Mouse (Mus musculus): ENCODE results near the gene Brd9. TPM values are rescaled to one million over a fixed set of nuclear protein-coding genes. Genes with fewer than 3 reads are reported as not detected.

The Brd9 gene
- 10 to 100 TPM; 23.3 to 24.8 TPM for total RNA-seq (2021)
- long read RNA-seq, experiment 1, transcript Brd9-206 (16 exons, 2,430 nt), result minor isoform, 9 of 51 reads
- long read RNA-seq, experiment 1, transcript Brd9-201 (16 exons, 2,407 nt), result major isoform, 26 of 51 reads
- long read RNA-seq, experiment 1, partial matches to known transcripts, result 3 of 51 reads
- long read RNA-seq, experiment 1, other reads (novel, unspliced or antisense), result 13 of 51 reads
- long read RNA-seq, experiment 2, transcript Brd9-201 (16 exons, 2,407 nt), result major isoform, 20 of 45 reads
- long read RNA-seq, experiment 2, transcript Brd9-206 (16 exons, 2,430 nt), result minor isoform, 6 of 45 reads
- long read RNA-seq, experiment 2, partial matches to known transcripts, result 4 of 45 reads
- long read RNA-seq, experiment 2, other reads (novel, unspliced or antisense), result 15 of 45 reads

DNA sequence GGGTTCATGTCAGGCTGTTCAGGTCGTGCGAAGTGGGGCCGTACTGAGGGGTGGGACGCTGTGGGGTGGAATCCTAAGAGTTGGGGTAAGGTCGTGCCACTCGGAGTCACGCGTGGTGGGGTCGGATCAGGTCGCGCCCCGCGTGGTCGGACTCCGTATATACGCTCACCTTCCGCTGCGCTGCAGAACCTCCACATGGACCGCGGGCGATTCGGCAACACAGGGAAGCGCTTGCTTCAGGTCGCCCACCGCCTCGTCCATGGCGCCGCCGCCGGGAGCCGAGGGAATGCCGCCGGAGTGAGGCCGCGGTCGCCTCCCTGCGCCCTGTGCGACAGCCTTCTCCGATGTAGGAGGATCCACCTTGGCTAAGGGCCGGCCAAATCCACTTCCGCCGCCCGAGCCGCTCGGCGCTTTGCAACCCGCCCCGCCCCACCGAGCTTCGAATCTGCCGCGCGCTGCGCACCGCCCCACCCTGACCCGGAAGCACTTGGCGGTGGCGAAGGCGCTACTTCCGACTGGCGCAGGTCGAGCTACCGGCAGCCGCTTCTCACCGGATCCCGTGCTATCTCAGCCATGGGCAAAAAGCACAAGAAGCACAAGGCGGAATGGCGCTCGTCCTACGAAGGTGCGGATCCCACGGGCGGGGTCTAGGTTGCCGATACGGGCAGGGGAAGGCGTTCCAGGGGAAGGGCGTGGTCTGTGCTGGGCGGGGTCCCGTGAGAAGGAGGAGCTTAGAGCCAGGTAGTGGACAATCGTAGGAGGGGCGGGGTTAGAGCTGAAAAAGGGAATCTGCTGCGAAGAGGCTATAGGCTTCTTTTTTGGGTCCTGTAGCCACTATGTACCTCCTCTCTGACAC is at the start of gene Brd9, which contains the start of gene Trip13:
TSS of gene Brd9 (plus strand) at position 491 of the 856 bp plus-strand sequence.
TSS of gene Trip13 (minus strand) at position 464 of the 856 bp plus-strand sequence.
- intact Hi-C loops (cut with DNase I), result no loop called here
- peak; percentile 94 to 96 for DNase-seq

- intact Hi-C loops (cut with DNase I), result no loop called here
- no peak for DNase-seq
Measured at GRCm38 (mm10) chr13:73892493-73893178, 45.0 kb upstream of the Brd9 start.

GRCm38 (mm10) chr13:73897561-73897960 is 40.0 kb upstream of the Brd9 start:
- intact Hi-C loops (cut with DNase I), result no loop called here
- no peak for DNase-seq

- no peak for DNase-seq
- intact Hi-C loops (cut with DNase I), result loop anchor here (1.0 to 10.0 kb wide), 4 partner anchors 76 to 395 kb away; no protein-coding TSS in a partner anchor
Measured at GRCm38 (mm10) chr13:73907136-73907535, 30.5 kb upstream of the Brd9 start.

DNA sequence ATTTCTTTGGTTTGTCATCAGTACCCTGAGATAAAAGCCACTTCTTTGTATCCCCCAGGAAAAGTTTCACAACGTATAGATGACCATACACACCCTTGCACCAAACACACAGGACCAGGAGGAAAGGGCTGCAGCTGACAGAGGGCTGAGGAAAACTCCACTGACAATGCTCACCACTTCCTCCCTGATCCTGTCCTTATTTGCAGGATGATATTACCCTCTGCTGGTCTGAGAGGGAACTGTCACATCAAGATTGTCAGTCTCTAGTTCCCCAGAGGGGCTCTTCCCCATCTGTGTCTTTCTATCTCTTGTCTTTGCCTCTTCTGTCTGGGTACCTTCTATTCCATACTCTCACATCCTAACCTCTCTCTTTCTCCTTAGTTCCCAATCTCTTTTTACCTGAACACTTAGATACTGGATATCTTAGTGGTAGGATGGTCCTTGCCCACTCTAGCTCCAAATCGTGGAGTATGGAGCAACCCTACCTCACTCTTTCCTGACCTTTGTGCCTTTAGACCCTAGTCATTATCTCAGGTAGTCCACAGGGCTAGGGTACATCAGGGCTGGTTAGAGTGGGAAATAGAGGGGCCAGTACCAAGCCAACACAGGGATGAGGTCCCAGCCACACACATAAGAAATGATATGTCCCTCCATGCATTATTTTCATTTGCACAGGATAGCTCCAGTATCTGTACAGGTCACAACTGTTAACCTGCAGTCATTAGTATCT is 29.8 kb upstream of the Brd9 start:
- peak; percentile 38 to 68 for DNase-seq
- intact Hi-C loops (cut with DNase I), result loop anchor here (1.0 to 10.0 kb wide), 4 partner anchors 77 to 396 kb away; no protein-coding TSS in a partner anchor

DNA sequence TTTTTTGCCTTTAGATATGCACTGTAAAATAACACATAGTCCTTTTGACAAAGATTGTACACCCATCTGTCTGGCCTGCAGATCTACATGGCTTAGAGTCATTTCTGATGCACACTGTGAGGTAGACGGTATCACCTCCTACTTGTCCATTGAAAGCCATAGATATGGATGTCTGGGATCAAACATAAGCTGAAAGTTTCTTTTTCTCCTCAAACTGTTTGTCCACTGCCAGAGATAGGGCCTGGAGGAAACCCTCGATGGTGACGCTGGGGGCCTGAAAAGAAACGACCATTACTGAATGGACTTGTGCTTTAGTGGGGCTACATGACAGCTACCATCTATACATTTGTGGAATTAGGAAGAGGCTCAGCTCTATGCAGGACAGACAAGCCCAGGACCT is 24.5 kb upstream of the Brd9 start:
- intact Hi-C loops (cut with DNase I), result no loop called here
- no peak for DNase-seq

GRCm38 (mm10) chr13:73932201-73932600 is 5.4 kb upstream of the Brd9 start:
- no peak for DNase-seq
- intact Hi-C loops (cut with DNase I), result no loop called here

GRCm38 (mm10) chr13:73936938-73937320 is 682 bp upstream of the Brd9 start:
- intact Hi-C loops (cut with DNase I), result no loop called here
- DNase-seq, result no peak

DNA sequence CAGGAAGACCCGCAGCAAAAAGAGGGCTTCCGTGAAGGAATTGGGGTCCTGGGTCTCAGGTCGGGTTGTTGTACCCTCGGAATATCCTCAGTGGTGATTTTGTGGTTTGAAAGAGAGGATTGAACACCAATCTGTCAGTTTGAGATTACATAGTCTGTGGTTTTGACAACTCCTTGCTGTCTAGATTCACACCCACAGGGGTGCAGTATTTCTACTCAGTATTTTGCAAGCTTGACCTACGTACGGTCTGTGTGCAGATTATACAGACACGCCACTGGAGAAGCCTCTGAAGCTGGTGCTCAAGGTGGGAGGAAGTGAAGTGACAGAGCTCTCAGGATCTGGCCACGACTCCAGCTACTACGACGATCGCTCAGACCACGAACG is 558 bp downstream of the Brd9 start:
- no peak for DNase-seq
- intact Hi-C loops (cut with DNase I), result no loop called here

DNA sequence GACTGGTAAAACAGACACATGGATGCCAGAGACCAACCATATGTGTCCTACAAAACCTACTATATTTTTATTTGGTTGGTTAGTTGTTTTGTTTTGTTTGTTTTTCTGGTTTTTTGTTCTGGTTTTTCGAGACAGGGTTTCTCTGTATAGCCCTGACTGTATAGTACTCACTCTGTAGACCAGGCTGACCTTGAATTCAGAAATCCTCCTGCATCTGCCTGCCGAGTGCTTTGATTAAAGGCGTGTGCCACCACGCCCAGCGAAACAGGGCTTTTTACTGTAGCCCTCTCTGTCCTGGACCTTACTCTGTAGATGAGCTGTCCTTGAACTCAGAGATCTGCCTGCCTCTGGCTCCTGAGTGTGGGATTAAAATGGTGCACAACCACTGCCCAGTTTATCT is 1.5 kb downstream of the Brd9 start:
- intact Hi-C loops (cut with DNase I), result no loop called here
- DNase-seq, result no peak

DNA sequence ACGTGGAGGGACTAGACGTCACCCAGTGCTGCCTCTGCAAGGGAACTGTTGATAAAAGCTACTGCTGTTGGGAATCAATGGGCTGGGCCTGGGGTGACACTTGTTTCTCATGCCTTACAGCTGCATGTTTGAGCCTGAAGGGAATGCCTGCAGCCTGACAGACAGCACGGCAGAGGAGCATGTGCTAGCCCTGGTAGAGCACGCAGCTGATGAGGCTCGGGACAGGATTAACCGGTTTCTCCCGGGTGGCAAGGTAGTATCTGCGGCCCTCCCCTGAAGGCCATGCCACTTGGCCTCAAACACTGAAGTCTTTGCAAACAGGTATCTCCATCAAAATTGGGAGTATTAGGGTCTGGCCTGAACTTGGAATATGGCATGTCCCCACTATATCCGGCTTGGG is 7.0 kb downstream of the Brd9 start:
- intact Hi-C loops (cut with DNase I), result no loop called here
- no peak for DNase-seq

DNA sequence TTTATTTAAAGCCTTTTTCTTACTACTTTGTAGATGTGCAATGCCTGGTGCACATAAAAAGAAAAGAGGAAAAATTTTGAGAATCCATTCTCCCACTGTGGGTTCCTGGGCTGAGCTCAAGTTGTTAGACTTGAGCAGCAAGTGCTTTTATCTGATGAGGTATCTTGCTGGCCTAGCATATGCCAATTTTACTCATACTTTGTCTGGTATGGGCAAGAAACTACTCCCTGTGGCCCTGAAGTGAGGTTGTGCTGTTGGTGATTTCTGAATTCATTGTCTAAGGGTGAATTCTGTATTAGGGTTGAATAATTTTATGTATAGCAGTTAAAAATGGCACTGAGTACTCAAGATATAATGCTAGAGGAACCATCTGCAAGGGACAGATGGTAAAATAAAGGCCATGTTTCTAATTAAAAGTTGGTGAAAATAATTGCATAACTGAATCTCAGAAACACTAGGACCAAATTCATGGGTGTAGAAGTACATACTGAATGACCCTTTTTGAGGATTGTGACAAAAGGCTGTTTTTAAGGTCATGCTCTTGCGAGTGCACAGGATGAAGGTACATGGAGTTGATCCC is 16.0 kb downstream of the Brd9 start:
- intact Hi-C loops (cut with DNase I), result no loop called here
- DNase-seq, result no peak

DNA sequence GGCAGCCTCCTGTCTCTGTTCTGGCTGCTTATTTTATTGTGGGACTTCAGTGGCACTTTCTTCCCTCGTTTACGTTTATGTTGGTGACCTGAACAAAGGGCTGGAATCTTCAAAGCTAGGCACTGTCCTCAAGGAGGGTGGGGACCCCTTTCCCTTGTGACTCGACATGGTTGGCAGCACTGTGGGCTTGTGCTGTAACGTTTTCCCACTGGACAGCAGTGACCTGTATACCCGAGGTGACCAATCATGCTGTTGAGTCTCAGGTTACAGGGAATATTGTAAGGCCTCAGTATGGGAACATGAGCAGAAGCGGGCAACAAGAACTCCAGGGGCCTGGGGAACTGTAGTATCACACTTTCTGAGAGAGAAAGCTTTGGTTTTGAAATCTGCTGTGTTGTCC is 17.1 kb downstream of the Brd9 start:
- no peak for DNase-seq
- intact Hi-C loops (cut with DNase I), result no loop called here

- intact Hi-C loops (cut with DNase I), result no loop called here
Measured at GRCm38 (mm10) chr13:73955531-73955930, 17.9 kb downstream of the Brd9 start.

DNA sequence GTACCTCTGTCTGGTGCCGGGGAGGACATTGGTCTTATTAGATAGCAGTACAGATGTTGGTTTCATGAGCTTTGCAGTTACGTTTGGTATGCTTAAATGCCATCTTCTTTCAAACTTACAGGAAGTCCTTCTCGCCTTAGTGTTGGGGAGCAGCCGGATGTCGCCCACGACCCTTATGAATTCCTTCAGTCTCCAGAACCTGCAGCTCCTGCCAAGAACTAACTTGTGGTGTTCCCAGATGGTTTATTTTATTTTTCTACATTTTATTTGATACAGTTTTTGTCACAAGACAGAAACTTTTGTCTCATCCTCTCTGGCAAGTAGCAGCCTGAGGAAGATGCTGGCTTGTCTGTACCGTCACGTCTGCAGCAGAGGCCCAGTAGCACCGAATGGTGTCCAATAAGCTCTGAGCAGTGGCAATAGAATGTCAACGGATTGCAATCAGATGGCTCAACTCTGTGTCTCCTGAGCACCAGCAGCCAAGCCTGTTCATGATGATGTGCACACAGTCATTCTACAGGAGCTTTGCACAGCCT is 22.6 kb downstream of the Brd9 start:
- DNase-seq, result no peak
- intact Hi-C loops (cut with DNase I), result loop anchor here (10.0 kb wide), 1 partner anchor 215 kb away; no protein-coding TSS in a partner anchor

More at GRCm38 (mm10) chr13:73955531-73955930, 17.9 kb downstream of the Brd9 start:
- no peak for DNase-seq

DNA sequence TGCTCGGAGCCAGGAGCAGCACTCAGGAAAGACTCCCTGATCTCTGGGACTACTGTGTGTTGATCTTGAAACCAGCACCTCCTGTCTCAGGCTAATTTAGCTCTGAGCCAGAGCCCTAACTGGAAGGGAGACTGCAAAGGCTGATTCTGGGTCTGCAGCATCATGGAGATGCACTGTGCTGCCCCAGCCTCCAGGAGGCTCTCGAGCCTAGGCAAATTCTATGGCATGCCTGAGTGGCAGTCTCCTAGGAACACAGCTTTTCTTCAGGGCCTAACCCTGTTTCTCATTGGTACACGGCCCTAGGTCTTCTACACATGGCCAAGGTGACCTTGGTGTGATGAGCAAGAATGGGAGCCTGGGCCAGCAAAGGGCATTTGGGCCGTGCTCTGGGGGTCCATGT is 23.6 kb downstream of the Brd9 start:
- no peak for DNase-seq
- intact Hi-C loops (cut with DNase I), result loop anchor here (10.0 kb wide), 1 partner anchor 214 kb away; no protein-coding TSS in a partner anchor

GRCm38 (mm10) chr13:73963551-73963950 is 25.9 kb downstream of the Brd9 start, which contains the start of gene Zdhhc11:
Gene Zdhhc11, plus strand, starts transcription at chr13:73963851.
- no peak for DNase-seq
- intact Hi-C loops (cut with DNase I), result loop anchor here (10.0 kb wide), 1 partner anchor 211 kb away; no protein-coding TSS in a partner anchor

DNA sequence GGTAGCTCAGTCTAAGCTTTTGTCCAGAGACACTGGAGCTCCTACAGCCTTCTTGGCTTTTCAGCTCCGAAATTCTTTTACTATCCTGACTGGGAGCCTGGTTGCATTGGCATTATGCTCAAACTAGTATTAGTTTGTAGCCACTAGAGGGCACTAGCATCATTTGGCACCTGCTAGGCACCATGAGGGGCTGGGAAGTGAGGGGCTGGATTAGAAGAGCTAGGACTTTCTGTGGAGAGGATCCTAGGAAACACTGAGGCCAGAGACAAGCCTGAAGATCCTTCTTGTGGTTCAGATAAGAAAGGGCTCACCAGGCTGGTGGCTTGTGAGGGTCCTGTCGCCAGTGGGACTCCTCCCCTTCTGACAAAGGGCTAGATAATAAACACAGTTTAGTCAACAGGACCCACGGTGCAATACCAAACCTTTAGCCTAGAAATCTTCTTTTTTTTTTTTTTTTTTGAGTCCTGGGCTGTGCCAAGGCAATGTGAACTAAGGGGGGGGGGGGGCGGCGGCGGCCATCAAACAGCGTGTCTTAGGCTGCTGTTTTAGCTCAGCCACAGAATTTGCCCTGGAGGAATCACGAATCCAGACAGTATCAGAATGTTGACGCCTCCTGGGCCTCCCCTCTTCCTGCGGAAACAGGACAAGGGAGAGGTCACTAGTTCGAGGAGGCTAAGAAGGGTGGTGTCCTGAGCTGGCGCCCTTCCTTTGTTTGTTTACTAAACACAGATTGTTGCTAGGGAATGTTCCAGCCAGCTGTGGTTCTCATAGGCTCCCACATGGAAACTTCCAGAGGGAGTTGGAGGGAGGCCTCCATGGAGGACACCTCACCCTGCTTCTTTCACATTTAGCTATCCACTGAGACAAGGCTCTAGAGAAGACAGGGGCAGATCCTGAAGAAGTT is 33.2 kb downstream of the Brd9 start:
- DNase-seq, result peak; percentile 81 to 87
- intact Hi-C loops (cut with DNase I), result loop anchor here (1.0 to 5.0 kb wide), 2 partner anchors 56 to 127 kb away; no protein-coding TSS in a partner anchor
